Mouse (Mus musculus) forebrain, embryonic 14.5 days (tissue): Measurements from ENCODE around the gene Serpina9. TPM values are rescaled to one million over a fixed set of nuclear protein-coding genes. Genes with fewer than 3 reads are reported as not detected.

Source experiments
- ATAC-seq: fragments of 200-750 bp; cut with Nextera tagmentation; 2 replicates; pipeline ENCODE4 v1.8.0; 2017; ENCODE audit warnings: mild to moderate bottlenecking, moderate library complexity
- DNase-seq: peaks from one replicate; pipeline ENCODE4 v3.0.0-alpha.2; 2015; ENCODE audit warnings: low spot score
- H3K27ac ChIP-seq: fragments of 300-500 bp; sonication (generic); 2 replicates; pipeline ENCODE4 v1.5.1; 2014; ENCODE audit warnings: low read depth, mild to moderate bottlenecking, control low read depth, low read length, moderate library complexity
- H3K27me3 ChIP-seq: fragments of 300-500 bp; sonication (generic); replicated peaks from 2 replicates; pipeline ENCODE4 v1.6.1; 2014; ENCODE audit warnings: low read length, control low read depth, mixed read lengths; ENCODE audit not compliant: control insufficient read depth, insufficient read depth
- H3K36me3 ChIP-seq: fragments of 300-500 bp; sonication (generic); 2 replicates; pipeline ENCODE4 v1.6.1; 2014; ENCODE audit warnings: low read length, control low read depth; ENCODE audit not compliant: control insufficient read depth, insufficient read depth
- H3K4me1 ChIP-seq: fragments of 300-500 bp; sonication (generic); 2 replicates; pipeline ENCODE4 v1.6.1; 2014; ENCODE audit warnings: antibody characterized with exemption, low read length, control low read depth; ENCODE audit not compliant: control insufficient read depth, insufficient read depth
- H3K4me2 ChIP-seq: fragments of 300-500 bp; sonication (generic); 2 replicates; pipeline ENCODE4 v1.6.1; 2014; ENCODE audit warnings: mild to moderate bottlenecking, control low read depth, low read length
- H3K4me3 ChIP-seq: fragments of 300-500 bp; sonication (generic); 2 replicates; pipeline ENCODE4 v1.5.1; 2014; ENCODE audit warnings: low read depth, low read length, control low read depth
- H3K9ac ChIP-seq: fragments of 300-500 bp; sonication (generic); 2 replicates; pipeline ENCODE4 v1.6.1; 2014; ENCODE audit warnings: mild to moderate bottlenecking, low read length, control low read depth, moderate library complexity
- H3K9me3 ChIP-seq: fragments of 300-500 bp; sonication (generic); replicated peaks from 2 replicates; pipeline ENCODE4 v1.6.1; 2016; ENCODE audit warnings: low read length, control low read depth, mixed read lengths; ENCODE audit not compliant: control insufficient read depth
- WGBS: fragments of 180-500 bp; shearing (Covaris S2); extraction: QIAGEN DNeasy Blood & Tissue Kit; methylation state at CpG from one replicate; pipeline ENCODE4 v1.1.7; 2014; 5-methylcytosine and 5-hydroxymethylcytosine counted together
- polyA plus RNA-seq: library from polyadenylated mRNA; unstranded; fragments of >200 nt; fragmentation: Nextera tagmentation; extraction: Ambion mirVana; gene quantifications from 2 replicates; pipeline ENCODE4 v1.2.1, GENCODE M21; 2014

The Serpina9 gene
- not detected in 2 replicates for polyA plus RNA-seq

DNA sequence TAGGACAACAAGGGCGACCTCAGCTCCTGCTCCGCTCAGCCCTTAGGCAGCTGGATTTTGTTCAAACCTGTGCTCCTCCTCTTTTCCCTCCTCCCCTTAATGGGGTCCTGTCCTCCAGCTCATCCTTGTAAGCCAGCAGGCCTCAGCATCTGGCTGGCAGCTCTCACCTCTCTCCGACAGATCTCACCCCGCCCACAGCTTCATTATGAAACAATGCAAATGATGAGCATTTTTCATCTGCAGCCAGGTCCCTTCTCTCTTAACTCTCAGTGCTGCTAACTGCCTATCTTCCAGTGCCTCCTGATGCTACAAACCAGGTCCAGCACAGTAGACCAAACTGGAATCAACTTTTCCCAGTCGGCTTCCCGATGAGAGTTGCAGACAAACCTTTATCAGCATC, at the start of gene Serpina9:
Gene Serpina9 (minus strand): TSS at position 136 of the 400 bp plus-strand sequence.
- Histone ChIP-seq H3K4me1 (no peaks in the 10 kb centered on the region), H3K36me3 (no peaks in the 10 kb centered on the region), H3K9me3 (no peaks in the 10 kb centered on the region), H3K27ac (no peak within 1 kb of the TSS), H3K27me3 (no peaks in the 10 kb centered on the region), H3K4me3 (no peak within 1 kb of the TSS), H3K4me2 (no peak within 1 kb of the TSS), H3K9ac (no peak within 1 kb of the TSS)
- 92% methylated on average over 6 of the region's 6 CpGs for WGBS
- ATAC-seq, result no peak
- DNase-seq, result no peak

DNA sequence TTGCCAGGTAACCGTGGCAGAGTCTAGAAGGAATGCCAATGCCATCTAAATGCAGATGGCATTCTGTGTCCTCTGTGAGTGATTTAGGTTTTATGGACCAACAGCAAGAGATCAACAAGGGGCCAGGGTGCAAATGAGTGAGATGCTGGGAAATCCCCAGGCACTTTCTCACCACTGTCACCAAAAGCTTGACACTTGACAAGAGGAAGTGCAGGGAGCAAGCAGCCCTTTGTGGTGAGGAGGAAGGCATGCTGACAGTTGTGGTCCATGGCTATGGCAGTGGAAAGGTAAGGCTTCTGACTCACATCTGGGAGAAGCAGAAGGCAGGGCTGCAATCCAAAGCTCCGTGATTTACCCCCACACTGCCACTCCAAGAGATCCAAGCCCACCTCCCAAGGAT, 48.3 kb upstream of the Serpina9 start:
- no peaks in the 10 kb centered on the region for H3K9me3 ChIP-seq
- ATAC-seq, result no peak
- H3K4me2 ChIP-seq, result no peak overlapping the region
- 71% methylated on average over 2 of the region's 2 CpGs for WGBS
- H3K4me1 ChIP-seq, result no peaks in the 10 kb centered on the region
- H3K4me3 ChIP-seq, result no peak overlapping the region
- no peaks in the 10 kb centered on the region for H3K27me3 ChIP-seq
- H3K36me3 ChIP-seq, result no peaks in the 10 kb centered on the region
- no peak overlapping the region for H3K9ac ChIP-seq
- no peak overlapping the region for H3K27ac ChIP-seq
- no peak for DNase-seq

DNA sequence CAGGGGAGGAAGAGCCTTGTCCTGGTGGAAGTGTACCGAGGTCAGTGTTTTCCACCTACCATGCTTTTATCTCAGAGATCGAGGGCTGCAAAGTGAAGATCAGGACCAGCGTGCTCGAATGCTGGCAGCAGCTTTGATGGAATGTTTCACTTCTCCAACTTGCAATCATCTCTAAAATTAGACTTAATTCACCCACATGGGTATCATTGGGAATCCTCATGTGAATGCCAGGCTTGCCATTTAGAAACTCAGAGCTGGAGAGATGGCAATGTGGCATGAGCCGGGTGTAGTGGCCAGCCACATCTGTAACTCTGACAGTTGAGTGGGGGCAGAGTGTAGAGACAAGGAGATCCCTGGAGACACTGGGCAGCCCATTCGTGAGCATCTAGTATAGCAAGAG, 46.6 kb upstream of the Serpina9 start:
- Histone ChIP-seq H3K9ac (no peak overlapping the region), H3K4me3 (no peak overlapping the region), H3K4me1 (no peaks in the 10 kb centered on the region), H3K36me3 (no peaks in the 10 kb centered on the region), H3K27me3 (no peaks in the 10 kb centered on the region), H3K4me2 (no peak overlapping the region), H3K27ac (no peak overlapping the region), H3K9me3 (no peaks in the 10 kb centered on the region)
- no peak for DNase-seq
- WGBS, result 92% methylated on average over 6 of the region's 6 CpGs
- ATAC-seq, result no peak

DNA sequence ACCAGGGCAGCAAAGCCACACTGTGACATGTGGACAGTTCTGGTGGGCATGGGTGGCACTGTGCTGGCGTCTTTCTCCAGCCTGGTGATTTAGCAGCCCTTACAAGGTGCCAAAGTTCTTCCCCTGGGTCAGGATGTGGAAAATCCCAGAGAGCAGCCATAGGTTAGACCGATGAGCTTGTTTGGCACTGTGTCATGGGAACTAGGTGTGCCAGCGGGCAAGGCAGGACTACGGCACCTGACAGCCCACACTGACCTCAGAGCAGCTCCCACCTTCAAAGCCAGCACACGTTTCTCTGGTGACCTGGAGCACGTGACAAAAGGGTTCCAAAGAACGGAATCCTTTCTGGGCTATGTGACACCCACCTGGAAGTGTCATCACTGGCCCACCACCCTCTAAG, 44.0 kb upstream of the Serpina9 start:
- Histone ChIP-seq H3K9ac (no peak overlapping the region), H3K36me3 (no peaks in the 10 kb centered on the region), H3K27ac (peak overlapping the region; percentile 44; the same call in 1 of the 2 replicates), H3K27me3 (no peaks in the 10 kb centered on the region), H3K4me1 (no peaks in the 10 kb centered on the region), H3K4me3 (no peak overlapping the region), H3K9me3 (no peaks in the 10 kb centered on the region), H3K4me2 (no peak overlapping the region)
- ATAC-seq (no peak), DNase-seq (no peak)
- 82% methylated on average over 7 of the region's 7 CpGs for WGBS

DNA sequence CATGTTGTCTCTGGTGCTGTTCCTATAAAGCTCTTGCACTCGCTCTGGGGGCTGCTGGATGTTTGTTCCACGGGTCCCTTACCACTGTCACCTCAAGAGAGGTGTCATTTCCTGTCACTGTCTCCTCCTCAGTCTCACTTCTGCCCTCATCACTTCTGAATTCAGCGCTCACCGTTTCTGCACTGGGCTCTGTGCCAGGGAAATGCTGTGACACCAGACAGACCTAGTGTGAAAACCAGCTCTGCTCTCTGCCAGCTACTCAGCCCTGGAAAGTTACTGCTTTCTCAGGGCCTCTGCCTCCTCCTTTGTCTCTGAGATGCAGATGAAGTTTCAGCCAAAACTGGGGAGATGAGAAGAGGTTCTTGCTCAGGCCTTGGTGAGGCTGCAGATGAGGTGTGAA, 43.5 kb upstream of the Serpina9 start:
- DNase-seq, result peak; percentile 59
- Histone ChIP-seq H3K9me3 (no peaks in the 10 kb centered on the region), H3K27ac (peak overlapping the region; percentile 44; the same call in 1 of the 2 replicates), H3K4me3 (no peak overlapping the region), H3K27me3 (no peaks in the 10 kb centered on the region), H3K9ac (no peak overlapping the region), H3K4me1 (no peaks in the 10 kb centered on the region), H3K36me3 (no peaks in the 10 kb centered on the region), H3K4me2 (no peak overlapping the region)
- WGBS, result 48% methylated on average over 4 of the region's 4 CpGs
- peak; percentile 54; the same call in 1 of the 2 replicates for ATAC-seq

DNA sequence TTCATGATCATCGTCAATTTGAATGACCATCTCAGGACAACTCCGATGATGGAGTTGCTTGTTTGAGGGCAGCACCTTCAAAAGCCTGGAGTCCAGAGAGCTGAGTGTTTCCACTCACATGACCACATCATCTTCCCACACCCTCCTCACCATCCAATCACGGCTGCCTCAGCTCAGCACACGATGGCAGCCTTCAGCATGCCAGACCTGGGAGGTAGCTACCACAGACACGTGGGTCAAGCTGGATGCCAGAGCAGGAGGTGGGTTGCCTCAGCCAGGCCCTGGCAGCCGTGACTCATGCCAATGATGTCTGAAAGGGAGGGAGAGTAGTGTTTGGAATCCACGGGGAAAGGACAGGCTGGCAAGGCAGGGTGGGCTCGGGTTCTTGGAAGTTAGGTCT, 42.2 kb upstream of the Serpina9 start:
- H3K4me3 ChIP-seq, result no peak overlapping the region
- no peak overlapping the region for H3K27ac ChIP-seq
- no peak overlapping the region for H3K4me2 ChIP-seq
- ATAC-seq, result no peak
- no peaks in the 10 kb centered on the region for H3K36me3 ChIP-seq
- no peak for DNase-seq
- H3K9ac ChIP-seq, result no peak overlapping the region
- no peaks in the 10 kb centered on the region for H3K4me1 ChIP-seq
- H3K27me3 ChIP-seq, result no peaks in the 10 kb centered on the region
- H3K9me3 ChIP-seq, result no peaks in the 10 kb centered on the region
- 87% methylated on average over 8 of the region's 8 CpGs for WGBS

DNA sequence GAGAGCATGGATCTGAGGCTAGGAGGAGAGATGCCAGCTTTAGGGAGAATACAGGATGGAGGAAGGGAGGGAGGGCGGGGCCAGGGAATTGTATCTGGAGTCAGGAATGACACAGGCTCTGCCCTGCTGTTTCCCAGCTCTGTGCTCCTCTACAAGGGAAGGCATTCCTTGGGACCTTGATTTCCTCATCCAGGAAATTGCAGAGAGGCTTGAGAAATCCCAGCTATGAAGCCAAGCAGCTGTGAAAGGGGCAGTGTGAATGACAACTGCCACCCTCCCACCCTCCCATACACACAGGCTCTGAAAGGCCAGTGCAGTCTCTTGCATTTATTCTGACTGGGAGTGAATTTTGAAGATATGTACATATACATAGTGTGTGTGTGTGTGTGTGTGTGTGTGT, 40.4 kb upstream of the Serpina9 start:
- Histone ChIP-seq H3K9ac (no peak overlapping the region), H3K4me2 (no peak overlapping the region), H3K27ac (no peak overlapping the region), H3K4me3 (no peak overlapping the region), H3K27me3 (no peaks in the 10 kb centered on the region), H3K9me3 (no peaks in the 10 kb centered on the region), H3K4me1 (no peaks in the 10 kb centered on the region), H3K36me3 (no peaks in the 10 kb centered on the region)
- ATAC-seq (no peak), DNase-seq (no peak)
- WGBS, result 80% methylated on average over 1 of the region's 1 CpGs

DNA sequence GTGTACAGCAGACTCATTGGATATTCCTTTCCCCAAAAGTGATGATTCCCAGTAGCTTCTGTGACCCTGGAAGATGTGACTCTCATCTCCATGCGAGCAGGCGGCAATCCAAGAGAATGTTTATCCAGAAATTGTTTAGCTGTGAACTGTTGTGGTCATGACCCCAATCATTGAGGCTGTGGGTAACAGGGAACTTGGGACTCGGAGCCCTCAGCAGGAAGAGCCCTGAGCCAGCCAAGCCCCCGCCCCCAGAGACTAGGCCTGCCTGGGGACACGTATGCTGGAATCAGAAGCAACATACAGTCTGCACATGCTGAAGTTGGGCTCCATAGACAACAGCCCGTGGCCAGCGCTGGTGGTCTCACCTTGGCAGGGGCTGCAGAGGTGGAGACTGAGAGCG, 32.2 kb upstream of the Serpina9 start:
- Histone ChIP-seq H3K4me3 (no peak overlapping the region), H3K9ac (no peak overlapping the region), H3K27me3 (no peaks in the 10 kb centered on the region), H3K4me1 (no peaks in the 10 kb centered on the region), H3K27ac (no peak overlapping the region), H3K36me3 (no peaks in the 10 kb centered on the region), H3K9me3 (no peaks in the 10 kb centered on the region), H3K4me2 (no peak overlapping the region)
- WGBS, result 93% methylated on average over 8 of the region's 8 CpGs
- ATAC-seq (no peak), DNase-seq (no peak)

DNA sequence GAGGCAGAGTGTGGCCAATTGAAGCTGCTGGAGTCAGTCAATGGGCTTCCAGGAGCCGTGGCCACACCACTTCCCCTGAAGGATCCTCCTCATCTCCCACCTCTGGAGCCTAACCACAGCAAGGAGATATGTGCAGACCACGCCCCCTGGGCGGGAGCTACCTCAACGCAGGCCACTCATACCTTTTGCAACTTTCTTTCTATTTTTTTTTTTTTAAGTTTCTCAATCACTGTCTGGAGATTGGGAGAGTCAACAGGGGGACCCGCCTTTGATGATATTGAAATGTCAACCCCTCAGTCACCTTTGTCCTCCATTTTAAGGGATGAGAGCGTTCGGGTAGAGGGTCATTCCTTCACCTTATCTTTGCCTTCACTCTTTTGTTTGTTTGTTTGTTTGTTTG, 30.8 kb upstream of the Serpina9 start, which contains the start of gene Serpina12:
Gene Serpina12 (minus strand): TSS at position 101 of the 400 bp plus-strand sequence.
- H3K36me3 ChIP-seq, result no peaks in the 10 kb centered on the region
- H3K27me3 ChIP-seq, result no peaks in the 10 kb centered on the region
- 89% methylated on average over 7 of the region's 7 CpGs for WGBS
- no peak within 1 kb of the TSS for H3K9ac ChIP-seq
- H3K27ac ChIP-seq, result no peak within 1 kb of the TSS
- ATAC-seq, result no peak
- no peak for DNase-seq
- no peaks in the 10 kb centered on the region for H3K9me3 ChIP-seq
- H3K4me2 ChIP-seq, result no peak within 1 kb of the TSS
- H3K4me1 ChIP-seq, result no peaks in the 10 kb centered on the region
- H3K4me3 ChIP-seq, result no peak within 1 kb of the TSS
